Mouse (Mus musculus) right cerebral cortex, adult 2 months (tissue): ENCODE measurements around the gene Fnbp1.

Experiments used
- DNase-seq, 2 experiments: peaks; one replicate each; pipeline ENCODE4 v3.0.0; 2021 to 2022; ENCODE audit warnings: low spot score in 2 of 2

Fnbp1 gene

DNA sequence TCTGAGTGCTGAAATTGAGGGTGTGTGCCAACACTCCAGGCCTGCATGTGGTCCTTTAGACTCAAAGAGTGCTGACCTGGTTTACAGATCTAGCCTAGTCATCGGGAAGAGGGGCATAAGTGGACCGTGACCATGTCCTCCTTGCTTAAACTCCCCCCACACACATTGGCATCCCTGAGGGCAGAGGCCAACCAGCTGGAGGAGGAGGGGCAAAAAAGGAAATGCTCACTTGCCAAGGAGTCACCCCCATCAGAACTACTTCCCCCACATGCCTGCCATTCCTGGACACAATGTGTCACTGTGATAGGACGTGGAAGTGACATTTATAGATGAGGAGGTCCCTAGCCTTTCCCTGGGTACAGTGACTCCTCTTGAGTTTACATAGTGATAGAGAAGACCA, 116.3 kb downstream of the Fnbp1 start:
- no peak for DNase-seq

DNA sequence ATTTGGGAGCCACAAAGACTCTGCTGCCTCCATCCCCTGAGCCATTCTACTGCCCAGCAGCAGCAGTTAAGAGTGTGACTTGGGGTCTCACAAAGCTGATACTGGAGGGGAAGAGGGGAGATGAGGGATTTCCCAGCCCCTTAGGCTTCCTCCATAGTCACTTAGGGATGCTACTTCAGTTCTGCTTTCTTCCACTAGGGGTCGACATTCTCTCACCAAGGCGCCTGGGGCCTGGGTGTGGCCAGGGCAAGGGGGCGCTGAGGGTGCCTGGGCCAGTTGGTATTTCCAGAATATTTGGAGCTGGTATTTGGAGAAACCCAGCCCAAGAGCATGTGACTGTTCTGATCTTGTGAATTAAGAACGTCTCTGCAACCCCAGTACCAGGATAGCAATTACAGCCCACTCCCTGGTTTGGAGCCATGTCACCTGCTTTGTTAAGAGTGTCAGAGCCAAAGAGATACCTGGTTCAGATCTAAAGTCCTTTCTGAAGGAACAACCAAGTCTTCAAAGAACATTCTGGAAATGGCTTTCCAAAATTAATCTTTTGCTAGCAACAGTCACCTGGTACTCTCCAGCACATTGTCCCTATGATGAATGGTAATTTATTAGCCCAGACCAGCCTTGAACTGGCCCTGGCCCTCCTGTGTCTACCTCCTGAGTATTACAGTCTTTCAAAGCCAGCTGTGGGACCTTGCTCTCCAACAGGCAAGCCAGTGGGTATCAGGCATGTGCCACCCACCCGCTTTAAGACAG, 117.0 kb downstream of the Fnbp1 start:
- peak; percentile 61 to 78 for DNase-seq

- DNase-seq: no peak
Observed at GRCm38 (mm10) chr2:31023940-31024339, 117.9 kb downstream of the Fnbp1 start.

- no peak for DNase-seq
Observed at GRCm38 (mm10) chr2:31020202-31020601, 121.6 kb downstream of the Fnbp1 start.

GRCm38 (mm10) chr2:31019011-31019410, 122.8 kb downstream of the Fnbp1 start:
- DNase-seq: no peak

GRCm38 (mm10) chr2:31018519-31018918, 123.3 kb downstream of the Fnbp1 start:
- no peak for DNase-seq

DNA sequence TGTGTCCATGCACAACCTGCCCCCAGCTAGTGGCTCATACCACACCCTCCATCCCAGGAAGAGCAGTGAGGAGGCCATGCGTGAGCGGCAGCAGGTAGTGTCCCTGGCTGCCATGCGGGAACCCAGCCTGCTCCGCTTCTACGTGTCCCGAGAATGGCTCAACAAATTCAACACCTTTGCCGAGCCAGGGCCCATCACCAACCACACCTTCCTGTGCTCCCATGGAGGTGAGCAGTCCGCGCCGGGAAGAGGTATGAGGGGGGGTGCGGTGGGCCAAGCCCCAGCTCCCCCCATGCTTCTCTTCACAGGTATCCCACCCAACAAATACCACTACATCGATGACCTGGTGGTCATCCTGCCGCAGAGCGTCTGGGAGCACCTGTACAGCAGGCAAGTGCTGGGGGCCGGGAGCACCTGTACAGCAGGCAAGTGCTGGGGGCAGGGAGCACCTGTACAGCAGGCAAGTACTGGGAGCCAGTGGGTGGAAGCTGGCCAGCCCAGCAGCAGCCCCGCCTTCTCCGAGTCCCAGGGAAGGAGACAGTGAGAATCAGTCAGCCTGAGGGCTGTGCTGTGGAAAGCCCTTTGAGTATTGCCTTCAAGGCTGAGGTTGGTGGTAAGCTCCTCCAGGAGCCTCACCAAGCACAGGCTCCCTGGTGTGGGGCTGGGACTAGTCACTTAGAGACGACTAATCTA, 124.0 kb downstream of the Fnbp1 start:
- DNase-seq: no peak

- no peak for DNase-seq
Observed at GRCm38 (mm10) chr2:31013371-31014120, 128.3 kb downstream of the Fnbp1 start.

- no peak for DNase-seq
Observed at GRCm38 (mm10) chr2:31007208-31007607, 134.6 kb downstream of the Fnbp1 start.

DNA sequence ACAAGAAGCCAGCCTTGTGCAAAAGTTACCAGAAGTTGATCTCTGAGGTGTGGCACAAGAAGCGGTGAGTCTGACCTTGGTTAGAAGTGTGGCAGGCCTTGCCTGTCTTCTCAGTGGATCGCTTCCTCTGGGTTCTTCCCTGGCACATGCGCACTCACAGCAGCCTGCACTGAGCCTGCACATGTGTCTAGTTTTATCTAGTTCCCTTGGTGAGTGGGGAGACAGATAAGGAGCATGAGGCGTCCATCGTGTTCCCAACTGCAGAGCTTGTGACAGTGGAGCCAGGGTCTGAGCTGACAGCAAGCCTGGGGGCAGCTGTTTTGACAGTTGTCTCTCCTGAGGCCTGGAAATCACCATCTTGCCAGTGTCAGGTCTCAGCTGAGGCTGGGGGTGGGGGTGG, 135.4 kb downstream of the Fnbp1 start:
- DNase-seq: no peak

DNA sequence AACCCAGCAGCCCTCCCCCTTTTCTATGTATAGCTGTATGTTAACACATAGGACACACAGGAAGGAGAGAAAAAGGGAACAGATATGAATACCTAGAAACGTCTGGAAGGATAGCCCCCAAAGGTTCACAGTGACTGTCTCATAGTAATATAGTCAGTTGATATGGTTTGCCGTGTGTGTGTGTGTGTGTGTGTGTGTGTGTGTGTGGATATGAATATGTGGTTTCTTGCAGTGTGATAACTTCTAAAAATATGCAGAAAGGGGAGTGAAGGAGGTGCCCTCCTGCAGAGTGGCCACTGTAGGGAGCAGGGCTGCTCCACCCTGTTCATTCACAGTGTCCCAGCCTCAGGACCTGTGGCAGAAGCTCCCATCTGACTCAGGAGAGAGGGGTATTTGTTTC, 136.4 kb downstream of the Fnbp1 start:
- DNase-seq: no peak

GRCm38 (mm10) chr2:31002857-31003256, 139.0 kb downstream of the Fnbp1 start:
- no peak for DNase-seq

DNA sequence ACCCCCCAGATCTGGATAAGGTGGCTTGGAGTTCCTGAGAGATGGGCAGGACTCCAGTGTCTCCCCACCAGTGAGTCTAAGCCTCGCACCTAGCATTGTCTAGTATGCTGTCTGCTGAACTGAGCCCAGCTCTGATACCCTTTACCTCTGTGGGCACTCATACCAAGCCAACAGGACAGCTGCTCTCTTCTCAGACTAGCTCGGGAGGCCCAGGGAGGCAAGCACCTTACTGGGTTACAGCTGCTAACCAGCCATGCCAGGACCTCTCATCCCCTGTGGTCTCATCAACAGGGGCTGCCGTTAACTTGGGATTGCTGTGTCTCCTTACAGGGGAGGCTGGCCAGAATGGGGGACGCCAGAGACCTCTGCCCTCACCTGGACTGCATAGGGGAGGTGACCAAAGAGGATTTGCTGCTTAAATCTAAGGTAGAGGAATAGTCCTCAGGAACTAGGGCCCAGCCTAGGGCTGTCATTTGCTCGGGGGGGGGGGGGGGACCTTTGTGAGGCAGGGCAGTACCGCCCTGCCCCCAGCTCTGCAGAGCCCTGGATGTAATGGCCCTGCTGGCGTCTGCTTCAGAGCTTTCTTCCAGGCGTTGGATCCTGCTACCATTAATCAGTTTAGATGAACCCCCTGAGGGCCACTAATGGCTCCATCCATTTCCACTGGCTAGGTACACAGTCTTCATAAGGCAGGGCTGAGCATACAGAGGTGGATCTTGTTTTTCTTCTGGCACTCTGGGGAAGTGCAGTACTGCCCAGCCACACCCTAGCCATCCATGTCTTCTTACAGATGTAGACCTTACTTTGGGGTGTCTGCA, 143.2 kb downstream of the Fnbp1 start:
- DNase-seq: no peak

DNA sequence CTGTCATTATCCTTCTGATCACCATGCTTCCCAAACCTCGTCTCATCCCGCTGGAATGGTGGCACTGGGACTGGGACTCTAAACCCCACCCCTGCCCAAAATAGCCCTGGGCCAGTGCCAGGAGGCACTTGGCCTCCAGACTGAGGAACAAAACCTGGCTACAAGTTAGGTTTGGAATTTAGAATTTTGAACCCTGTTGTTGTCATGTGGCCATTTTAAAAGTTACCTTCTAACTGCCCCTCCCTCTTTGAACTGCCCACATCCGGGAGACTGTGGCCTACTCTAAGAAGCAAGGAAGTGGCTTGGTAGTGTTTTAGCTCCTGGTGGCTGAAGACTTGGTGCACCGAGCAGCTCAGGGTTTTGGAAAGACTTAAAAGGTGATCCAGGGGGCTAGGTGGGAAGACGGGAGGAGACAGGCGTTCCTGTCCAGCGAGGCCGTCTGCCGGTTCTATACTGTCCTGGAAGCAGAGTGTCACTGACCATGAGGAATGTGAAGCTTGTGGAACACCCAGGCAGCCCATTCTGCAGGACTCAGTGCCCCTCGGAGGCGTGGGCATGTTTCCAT, 146.3 kb downstream of the Fnbp1 start:
- no peak for DNase-seq

- no peak for DNase-seq
Observed at GRCm38 (mm10) chr2:30994853-30995252, 147.0 kb downstream of the Fnbp1 start.

DNA sequence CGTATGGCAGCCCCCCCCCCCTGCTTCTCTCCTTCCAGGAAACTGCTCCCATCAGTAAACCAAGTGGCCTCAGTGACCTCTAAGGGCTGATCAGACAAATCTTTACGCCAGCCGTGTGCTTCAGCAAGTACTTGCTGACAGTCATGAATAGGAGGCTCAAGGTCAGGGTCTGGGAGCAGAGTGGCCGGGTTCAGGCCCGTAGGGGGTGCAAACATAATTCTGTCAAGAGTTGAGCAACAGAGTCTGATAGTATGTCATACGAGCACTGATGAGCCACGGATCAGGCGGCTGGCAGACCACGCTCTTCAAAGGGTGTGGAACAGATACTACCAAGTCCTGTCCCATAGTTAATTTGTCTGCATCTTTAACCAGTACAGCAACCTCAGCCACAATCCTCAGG, 151.6 kb downstream of the Fnbp1 start:
- DNase-seq: no peak

GRCm38 (mm10) chr2:30985111-30986020, 156.4 kb downstream of the Fnbp1 start:
- DNase-seq: peak; percentile 44 to 54

GRCm38 (mm10) chr2:30983024-30983423, 158.8 kb downstream of the Fnbp1 start:
- no peak for DNase-seq

DNA sequence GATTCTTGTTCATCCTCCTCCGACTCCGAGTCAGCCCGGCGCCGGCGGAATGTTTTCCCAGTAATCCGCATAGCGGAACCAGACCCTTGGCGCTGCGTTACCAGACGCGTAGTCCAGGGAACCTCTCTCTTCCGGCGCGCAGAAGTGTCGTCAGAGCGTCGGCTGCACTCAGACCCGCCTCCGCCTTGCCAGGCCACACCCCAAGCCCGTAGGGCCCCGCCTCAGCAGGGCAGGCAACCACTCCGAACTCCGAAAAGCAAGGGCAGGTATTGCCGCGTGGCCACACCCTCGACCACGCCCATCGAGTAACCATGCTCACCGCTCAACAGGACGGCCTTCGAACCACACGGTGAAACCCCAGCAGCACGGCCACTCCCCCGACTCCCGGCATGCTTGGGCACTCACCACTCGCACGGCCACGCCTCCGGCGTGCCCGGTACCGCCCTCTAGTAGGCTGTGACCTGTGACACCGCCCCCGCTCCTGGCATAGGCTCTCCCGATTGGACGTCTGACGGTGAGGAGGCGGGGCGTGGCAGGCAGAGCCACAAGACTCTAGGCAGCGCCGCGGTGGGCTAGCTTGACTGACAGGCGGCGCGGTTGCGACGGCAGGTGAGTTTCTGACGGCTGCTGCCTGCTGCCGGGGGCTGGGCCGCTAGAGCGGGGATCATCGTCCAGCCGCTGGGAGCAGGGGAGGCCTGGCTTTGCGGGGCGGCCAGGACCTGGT, 159.9 kb downstream of the Fnbp1 start, which contains the start of the genes BC005624 and Usp20:
TSS of gene BC005624 (minus strand) at position 412 of the 724 bp plus-strand sequence.
TSS of gene Usp20 (plus strand) at position 490 of the 724 bp plus-strand sequence.
- DNase-seq: peak; percentile 99 to 100
